ENCODE assay signal across 15 mouse cellular contexts in genomic region chr3:21020297-21020696, GRCm38 (mm10).
"Had no signal": no experiment of that assay in that cellular context is flagged by ENCODE, and none has a peak within 500 bp of the region (broad histone marks: within the 10 kb centered on the region; RNA-seq: fewer than 3 reads in every experiment).

No protein-coding gene starts in this region.

- H3K9me3 ChIP-seq: kidney, embryonic 15.5 days; liver, embryonic 13.5 days; stomach, embryonic 15.5 days had no signal

- H3K36me3 ChIP-seq: kidney, embryonic 15.5 days; liver, embryonic 13.5 days; stomach, embryonic 15.5 days had no signal

- H3K4me2 ChIP-seq: kidney, embryonic 15.5 days; liver, embryonic 13.5 days; midbrain, embryonic 11.5 days; stomach, embryonic 15.5 days had no signal

- H3K27me3 ChIP-seq: kidney, embryonic 15.5 days; liver, embryonic 13.5 days; stomach, embryonic 15.5 days had no signal

- DNase-seq: kidney, adult 8-10 months; kidney, postnatal 10 days; kidney, postnatal 36 days; liver, embryonic 13.5 days; lung, adult 2 months; lung, postnatal 14 days; lung, postnatal 4 days; midbrain, embryonic 14.5 days; right cerebral cortex, postnatal 25 days; spleen, adult 18-20 months; thymus, adult 18-20 months; thymus, postnatal 36 days had no signal

- H3K4me3 ChIP-seq: kidney, embryonic 15.5 days; liver, embryonic 13.5 days; stomach, embryonic 15.5 days had no signal

- H3K4me1 ChIP-seq: kidney, embryonic 15.5 days; liver, embryonic 13.5 days; stomach, embryonic 15.5 days had no signal

- H3K27ac ChIP-seq: kidney, embryonic 15.5 days; liver, embryonic 13.5 days; stomach, embryonic 15.5 days had no signal

- H3K9ac ChIP-seq: kidney, embryonic 15.5 days; liver, embryonic 13.5 days; stomach, embryonic 15.5 days had no signal
